Mouse (Mus musculus) cerebral cortex, adult 2 months (tissue): ENCODE data around the gene Aldh1a3.

Experiments used
- WGBS: fragments of 180-500 bp; shearing (Covaris S2); methylation state at CpG from one replicate; pipeline ENCODE4 v1.1.7; 2018; 5-methylcytosine and 5-hydroxymethylcytosine counted together

Aldh1a3 gene

DNA sequence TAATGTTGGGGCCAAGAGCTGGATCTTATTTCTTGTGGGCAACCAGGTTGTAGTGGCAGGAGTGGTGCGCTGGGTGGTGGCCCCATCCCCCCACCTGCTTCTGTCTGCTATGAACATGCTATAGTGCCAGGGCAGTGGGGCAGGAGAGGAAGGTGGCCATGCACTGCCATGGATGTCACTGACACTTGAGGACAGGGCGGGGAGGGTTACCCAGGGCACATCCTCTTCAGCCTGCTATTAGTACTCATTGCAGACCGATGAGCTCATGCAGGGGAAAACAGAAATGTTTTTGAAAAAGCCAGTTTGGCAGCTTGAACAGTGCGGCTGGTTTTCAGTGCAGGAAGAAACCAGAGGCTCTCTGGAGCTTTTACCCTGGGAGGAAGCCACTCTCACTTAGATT, 10.5 kb downstream of the Aldh1a3 start:
- WGBS = 76% methylated on average over 4 of the region's 4 CpGs

DNA sequence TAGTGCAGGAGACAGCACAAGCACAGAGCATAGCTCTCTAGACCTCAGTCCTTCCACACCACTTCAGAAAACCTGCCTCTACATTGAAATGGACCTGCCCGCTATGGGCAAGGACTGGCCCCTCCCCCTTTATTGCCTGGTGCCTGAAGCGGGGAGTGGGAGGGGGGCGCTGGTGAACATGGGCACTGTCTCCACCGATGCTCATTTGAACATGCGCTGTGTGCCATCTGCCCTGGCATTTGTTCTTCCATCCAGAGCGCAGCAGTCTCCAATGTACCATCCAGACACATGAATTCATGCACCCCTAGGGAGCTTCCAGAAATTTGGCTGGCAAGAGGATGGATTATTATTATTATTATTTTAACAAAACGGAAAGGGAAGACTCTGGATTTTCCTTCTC, 14.2 kb downstream of the Aldh1a3 start:
- 68% methylated on average over 7 of the region's 7 CpGs for WGBS

DNA sequence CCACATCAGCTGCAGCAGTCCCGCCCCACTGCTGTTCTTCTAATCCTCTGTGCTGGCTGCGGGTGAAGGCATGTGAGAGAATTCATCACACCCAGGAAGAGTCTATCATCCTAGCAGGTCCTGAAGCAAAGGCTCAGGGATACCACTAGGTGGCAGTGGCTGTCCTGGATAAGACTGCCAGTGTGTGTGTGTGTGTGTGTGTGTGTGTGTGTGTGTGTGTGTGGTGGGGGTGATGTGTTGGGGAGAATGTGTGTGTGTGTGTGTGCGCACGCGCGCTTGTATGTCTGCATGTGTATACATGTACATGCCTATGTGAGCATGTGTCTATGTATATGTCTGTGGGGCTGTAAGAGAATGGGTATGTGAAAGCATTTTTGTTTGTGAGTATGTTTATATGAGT, 17.9 kb downstream of the Aldh1a3 start:
- WGBS = 70% methylated on average over 6 of the region's 6 CpGs

DNA sequence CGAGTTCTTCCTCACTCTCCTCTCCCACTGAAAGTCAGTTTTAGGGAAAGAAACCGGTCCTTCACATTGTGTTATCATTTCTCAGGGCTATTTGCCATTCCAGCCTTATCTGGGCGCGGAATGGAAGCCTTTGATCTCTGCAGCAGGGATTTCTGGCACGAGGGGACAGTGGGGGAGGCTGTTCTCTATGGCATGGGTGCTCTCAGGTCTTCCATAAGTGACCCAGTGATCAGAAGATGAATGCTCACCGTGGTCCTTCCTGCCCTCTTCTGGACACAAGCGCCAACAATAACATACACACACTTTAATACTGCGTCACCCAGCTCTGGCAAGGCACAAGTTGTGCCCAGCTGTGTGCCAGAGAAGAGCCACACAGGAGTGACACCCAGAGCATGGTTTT, 20.3 kb downstream of the Aldh1a3 start:
- 84% methylated on average over 8 of the region's 8 CpGs for WGBS

DNA sequence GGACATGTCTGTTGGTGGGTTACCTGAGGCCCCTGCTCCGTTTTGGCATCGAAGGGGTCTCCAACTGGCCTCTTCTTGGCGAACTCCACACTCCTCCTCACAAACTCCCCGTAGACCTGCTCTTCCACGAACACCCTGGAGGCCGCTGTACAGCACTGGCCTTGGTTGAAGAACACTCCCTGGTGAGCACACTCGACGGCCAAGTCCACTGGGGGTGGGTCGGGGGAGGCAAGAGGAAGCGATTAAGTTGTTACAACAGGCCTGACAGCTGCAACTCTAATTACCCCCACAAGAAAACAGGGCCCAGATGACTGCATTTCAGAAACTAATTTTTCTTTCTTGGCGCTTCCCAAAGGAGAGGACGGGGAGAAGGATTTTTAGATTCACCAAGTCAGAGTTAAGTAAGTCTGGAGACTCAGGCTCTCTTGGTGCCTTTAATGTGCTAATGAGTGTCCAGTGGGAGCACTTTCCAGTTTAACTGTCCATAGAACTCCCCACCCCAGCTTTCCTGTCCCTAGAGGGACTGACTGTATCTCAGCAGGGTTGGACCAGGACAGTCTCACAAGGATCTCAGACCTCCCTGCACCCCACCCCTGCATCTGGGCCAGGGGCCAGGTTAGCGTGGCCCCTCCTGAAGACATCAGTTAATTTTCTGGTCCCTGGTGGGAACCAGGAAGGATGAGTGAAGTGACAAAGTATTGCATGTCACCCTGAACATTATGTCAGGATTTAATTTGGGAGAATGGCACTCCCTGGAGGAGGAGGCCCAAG, 21.2 kb downstream of the Aldh1a3 start:
- 68% methylated on average over 13 of the region's 13 CpGs for whole genome bisulfite sequencing

DNA sequence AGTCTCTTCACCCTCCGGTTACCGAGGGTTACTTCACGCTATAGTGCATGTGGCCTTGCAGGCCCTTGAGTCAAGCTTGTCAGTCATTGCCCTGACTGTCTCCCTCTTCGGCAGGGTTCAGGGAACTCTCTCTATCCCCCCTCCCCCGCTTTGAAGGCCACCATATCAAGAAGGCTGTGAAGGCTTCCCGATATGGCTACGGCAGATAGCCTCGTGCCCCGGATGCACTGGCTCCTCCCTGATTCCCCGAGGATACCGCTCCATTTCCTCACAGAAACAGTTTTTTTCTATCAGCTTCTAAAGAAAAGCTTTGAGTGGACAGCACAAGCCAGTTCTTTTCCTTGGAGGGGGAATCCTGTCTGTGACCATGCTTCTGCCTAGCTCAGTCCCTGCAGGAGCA, 21.8 kb downstream of the Aldh1a3 start:
- 77% methylated on average over 11 of the region's 11 CpGs for WGBS

DNA sequence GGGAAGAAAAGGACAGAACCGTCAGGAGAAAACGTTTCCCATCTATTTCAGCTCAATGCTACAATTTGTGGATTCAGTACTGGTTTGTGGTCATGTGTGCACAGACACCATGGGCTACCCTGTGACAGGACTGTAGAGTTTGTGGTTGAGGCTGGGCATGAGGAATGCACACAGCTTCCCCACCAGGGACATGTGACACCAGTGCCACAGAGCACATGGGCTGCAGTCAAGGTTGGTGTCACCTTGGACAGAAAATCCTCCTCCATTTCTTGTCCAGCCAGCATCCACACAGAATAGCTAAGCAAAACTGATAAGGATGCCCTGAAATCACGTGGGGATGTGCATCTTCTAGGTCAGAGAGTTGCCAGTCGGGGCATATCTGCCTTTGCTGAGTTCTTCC, 22.5 kb downstream of the Aldh1a3 start:
- WGBS = 85% methylated on average over 4 of the region's 4 CpGs

DNA sequence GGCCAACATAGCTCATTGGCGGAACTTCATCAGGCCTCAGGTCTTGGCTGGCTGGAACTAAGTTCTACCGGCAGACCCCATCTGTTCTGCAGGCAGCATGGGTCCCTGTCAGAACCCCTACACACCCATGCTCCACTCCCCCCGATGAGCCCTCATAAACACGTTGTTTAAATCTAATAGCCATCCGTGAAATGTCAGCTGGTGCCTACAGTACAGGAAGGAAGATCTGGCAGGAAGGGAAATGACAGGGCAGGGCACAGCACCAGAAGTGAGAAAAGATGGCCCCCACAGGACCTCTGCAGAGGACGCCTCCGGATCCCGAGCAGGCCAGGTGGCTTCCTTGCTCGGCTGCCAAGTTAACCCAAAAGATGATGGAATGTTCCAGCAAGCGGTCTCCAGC, 23.2 kb downstream of the Aldh1a3 start:
- 79% methylated on average over 10 of the region's 10 CpGs for WGBS

DNA sequence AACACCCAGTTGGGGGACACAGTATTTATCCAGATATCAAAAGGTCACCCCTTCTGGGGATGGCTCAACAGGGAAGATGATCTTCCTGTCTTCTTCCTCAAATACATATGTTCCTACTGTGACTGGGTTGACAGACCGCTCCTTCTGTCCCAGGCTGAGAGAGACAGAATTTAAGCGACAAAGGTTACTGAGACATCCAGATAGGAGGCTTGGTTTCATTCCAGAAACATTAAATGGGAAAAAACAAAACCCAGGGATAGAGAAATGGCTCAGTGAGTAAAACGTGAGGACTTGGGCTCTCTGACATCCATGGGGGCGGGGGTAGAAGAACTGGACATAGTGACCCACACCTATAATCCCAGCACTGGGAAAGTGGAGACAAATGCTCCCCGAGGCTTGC, 24.4 kb downstream of the Aldh1a3 start:
- WGBS = 91% methylated on average over 5 of the region's 5 CpGs

DNA sequence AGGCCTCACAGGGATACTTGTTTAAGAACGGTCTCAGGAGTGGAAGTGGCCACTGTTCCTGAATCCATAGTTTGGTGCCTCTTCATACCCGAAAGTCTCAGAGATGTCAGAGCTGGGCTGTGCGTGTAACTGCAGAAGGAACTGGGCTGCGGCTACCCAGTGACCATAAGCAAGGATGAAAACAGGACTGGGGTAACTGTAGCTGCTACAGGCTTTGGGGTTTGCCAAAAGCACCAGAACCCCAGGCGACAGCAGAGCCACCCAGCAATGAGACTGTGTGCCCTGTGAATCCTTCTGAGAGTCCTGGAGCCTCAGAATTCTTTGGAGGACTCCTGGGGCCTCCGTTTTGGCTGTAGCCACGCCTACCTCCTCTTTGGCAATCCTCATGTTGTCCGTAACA, 25.7 kb downstream of the Aldh1a3 start:
- 79% methylated on average over 8 of the region's 8 CpGs for WGBS

DNA sequence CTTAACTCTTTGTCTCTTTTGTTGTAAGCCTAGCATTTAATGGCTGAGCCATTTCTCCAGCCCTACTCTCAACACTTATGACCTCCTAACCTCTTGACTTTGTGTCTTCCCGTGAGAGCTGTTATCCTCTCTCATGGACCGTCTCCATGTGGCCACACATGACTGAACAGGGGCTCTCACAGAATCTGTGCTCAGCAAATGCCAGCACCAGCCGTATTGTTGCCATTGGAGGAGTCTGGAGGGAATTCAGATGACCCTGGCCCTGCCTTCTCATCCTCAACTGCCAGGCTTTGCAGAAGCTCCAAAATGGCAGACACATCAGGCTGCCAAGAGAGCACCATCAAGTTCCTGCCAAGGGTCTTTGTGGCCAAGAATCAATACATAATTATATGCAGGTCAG, 30.0 kb downstream of the Aldh1a3 start:
- WGBS = 90% methylated on average over 3 of the region's 3 CpGs

DNA sequence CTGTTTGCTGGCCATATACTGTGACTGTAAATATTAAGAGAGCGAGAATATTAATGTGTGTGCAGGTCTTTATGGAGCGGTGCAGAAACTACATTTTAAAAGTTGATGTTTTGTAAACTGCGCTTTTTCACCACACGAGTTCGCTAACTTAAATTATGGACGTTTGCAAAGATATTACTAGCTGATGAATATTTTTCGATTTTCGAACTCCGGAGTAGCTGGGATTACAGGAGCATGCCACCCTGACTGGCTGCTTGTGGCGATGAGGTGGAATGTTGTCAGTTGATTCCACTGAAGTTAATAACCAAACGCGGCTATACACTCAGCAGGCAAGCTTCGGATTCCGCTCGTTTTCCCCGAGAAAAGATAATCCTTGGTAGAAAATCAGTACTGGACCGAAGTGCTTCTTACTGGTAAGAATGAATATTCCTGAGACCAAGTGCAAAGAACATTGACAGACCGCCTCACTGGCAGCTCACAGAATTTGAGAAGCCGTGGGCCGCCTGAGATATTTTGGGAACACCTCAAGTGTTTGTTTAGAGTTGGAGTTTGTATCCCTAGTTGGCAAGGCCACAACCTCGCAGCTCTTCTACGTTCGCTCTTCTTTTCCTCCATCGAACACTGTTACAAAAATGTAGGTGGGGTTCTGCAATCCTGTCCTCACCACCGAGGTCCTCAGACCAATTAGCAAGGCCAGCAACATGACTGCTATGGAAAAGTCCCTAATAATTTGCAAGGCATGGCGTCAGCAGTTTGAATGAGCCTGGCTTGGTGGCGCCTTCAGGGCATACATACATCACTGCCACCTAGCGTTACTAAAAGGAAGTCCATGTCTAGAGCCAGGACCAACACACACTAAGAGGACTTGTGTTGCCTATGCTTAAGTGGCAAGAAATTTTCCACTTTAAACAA, 38.4 kb downstream of the Aldh1a3 start:
- WGBS = 11% methylated on average over 28 of the region's 28 CpGs

DNA sequence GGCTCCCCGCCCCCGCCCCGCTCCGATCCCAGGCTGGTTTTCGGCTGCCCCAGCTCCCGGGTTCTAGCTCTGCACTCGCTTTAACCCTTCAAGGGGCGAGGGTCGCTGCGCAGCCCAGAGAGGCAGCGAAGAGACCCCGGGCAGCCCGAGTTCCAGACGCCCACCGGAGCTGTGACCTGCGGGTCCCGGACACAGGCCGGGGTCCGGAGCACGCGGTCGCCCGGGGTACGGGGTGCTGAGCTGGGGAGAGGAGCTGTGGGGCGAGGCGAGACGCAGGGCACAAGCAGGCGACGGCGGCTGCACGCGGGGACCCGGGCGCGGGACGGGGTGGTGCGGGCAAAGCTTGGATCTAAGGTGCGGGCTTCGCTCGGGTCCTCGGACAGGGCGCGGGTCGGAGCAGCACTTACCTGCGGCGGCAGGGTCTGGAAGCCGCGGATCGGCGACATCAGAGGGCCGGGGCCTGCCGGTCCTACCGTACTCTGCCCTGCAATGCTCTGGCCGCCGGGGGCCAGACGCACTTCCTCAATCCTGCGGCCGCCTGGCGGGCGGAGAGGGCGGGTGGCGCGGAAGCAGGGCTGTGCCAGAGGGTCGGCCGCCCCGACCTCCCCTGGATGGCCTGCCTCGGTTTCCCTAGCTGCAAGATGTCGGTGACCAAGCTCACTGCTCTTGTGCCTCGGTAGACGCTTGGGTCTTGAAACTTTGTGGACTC, 39.4 kb downstream of the Aldh1a3 start, which contains the start of gene Lrrk1:
Gene Lrrk1 (minus strand): TSS at position 538 of the 709 bp plus-strand sequence.
- under 1% methylated on average over 70 of the region's 70 CpGs for WGBS

DNA sequence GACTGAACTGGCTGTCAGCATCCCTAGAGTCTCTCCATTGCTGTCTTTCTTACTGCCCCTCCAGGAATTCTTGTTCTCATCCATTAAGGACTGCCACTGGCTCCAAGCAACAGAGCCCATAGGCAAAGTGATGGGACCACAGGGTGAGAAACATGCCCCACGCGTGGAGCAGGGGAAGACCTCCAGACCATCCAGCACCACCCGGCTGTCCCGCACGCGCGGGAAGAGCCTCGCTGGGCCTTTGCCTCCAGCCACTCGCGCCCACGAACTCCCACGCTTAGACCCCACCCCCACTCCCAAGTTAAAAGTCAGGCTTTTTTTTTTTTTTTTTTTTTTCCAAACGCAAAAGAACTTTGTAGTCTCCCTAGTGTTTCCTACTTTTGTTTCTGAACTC, 39.9 kb downstream of the Aldh1a3 start:
- 22% methylated on average over 13 of the region's 13 CpGs for WGBS

DNA sequence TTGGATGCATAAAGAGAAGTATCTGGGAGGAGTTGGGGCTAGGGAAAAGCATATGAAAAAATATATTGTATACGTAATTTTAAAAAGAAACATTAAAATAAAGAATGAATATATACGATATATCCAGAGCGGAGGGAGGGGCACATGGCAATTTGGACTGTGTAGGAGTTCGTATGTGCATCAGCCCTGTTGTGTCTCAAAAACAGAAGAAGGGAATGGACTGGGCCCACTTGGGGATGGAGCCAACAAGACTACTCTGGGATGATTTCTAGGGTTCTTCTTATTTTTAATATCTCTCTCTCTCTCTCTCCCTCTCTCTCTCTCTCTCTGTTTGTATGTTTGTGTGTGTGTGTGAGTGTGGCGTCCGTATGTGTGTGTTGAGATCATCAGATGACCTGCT, 40.9 kb downstream of the Aldh1a3 start:
- 96% methylated on average over 6 of the region's 6 CpGs for WGBS

DNA sequence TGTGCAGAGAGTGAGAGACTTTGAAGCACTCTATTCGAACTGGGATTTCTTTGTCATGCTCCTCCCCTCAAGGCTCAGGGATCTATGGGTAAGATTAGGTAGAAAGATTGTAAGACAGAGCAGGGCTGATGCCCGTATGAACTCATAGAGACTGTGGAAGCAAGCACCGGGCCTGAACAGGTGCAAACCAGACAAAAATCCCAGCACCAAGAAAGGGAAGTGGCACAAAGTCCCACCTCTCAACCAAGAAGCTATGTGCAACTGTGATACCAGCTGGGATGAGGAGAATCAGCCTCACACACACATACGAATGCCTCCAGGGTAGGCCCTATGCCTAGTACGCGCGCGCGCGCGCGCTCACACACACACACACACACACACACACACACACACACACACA, 41.5 kb downstream of the Aldh1a3 start:
- WGBS = 93% methylated on average over 12 of the region's 12 CpGs

DNA sequence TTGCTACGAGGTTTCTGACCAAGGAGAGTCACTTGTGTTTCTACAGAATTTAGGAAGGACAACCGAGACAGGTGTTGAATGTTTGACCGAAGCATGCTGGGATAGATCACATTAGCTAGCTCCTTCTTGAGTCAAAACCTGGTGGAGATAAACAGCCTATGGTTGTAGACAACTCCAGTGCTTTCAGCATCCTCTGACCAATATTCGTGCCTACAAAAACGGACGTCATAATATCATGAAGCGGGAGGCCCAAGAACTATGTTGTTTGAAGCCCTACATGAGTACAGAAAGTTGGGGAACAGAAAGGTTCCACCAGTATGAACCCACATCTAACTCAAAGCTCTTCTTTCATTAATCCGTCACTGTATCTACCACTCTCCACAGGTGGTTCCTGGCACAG, 42.4 kb downstream of the Aldh1a3 start:
- WGBS = 91% methylated on average over 8 of the region's 8 CpGs

DNA sequence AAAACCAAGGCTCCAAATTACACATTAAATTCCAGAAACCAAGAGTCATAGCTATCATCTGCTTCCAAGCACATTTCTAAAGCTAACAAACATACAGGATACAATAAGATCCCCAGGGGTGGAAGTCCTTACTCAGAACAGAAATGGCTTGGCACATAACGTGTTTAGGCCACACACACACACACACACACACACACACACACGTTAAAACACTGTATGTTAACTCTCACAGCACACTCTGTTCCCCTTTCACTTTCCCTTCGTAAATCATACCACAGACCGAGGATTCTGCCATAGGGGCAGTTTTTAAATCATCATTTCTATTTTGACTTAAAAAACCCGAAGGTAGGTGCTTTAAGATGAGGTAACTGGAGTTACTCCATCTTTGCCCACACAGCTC, 43.1 kb downstream of the Aldh1a3 start:
- 71% methylated on average over 5 of the region's 5 CpGs for WGBS

DNA sequence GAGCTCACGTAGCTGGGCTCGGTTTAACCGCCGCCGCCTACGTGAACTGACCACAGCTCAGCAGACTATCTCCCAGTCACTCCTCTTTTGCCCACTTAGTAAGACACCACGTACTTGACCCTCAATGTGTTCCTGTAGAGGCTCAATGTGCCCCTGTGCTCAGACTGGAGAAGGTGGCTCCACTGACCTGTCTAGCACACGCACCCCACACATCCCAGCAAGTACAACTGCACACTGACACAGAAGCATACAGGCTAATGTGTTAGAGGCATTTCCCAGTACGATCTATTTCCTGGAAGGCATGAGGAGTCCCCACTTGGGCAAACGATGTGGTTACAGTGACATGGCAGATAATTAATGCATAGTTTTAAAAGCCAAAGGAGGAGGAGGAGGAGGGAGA, 50.8 kb downstream of the Aldh1a3 start:
- 85% methylated on average over 10 of the region's 10 CpGs for WGBS

DNA sequence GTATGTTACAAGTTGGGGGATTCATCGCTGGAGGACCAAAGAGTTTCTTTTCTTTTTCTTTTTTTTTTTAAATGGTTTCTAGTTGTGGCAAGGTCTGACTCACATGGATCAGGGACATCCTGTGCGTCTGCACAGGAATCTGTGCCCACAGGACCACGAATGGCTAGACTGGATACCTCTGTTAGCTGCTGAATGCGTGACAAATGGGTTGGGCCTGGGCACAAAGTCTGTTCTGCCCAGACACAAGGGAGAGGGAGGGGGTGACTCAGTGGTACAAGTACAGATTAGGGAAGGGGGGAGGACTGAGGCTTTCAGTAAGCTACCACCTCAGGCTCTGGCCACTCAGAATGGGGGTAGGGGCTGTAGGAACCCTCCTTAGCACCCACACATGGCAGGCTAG, 51.6 kb downstream of the Aldh1a3 start:
- WGBS = 76% methylated on average over 4 of the region's 4 CpGs

DNA sequence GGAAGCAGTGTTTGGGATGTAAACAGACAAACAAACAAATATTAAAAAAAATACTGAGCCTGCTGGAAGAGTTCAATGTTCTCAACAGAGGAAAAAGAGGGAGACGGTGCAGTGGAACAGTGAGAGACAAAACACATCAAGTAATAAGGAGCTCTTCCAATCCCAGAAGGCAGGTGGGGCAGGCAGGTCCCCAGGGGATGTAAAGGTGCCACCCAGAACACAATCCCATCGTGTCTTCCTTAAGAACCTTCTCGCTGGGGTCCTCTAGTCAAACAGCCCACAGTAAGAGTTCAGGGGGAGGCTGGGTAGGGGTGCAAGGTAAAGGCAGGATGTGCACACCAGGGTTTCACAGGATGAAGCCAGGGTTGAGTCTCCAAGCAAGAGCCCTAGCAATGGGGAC, 53.9 kb downstream of the Aldh1a3 start:
- WGBS = 85% methylated on average over 3 of the region's 3 CpGs

DNA sequence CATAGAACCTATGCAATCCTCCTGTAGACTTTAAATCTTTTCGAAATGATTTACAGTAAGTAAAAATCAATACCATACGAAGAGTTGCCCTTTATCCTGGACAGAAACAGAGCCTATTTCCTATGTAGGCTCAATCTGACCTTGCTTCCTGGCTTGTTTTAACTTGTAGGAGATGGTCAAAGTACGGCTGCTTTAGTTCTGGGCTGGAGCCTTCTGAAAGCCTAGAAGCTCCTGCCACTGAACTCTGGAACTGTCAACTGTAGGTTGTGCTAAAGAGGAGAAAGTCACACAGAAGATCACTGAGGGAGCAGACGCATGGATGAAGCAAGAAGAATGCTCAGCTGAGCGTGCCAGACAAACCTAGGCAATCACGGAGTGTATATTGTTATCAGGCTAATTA, 56.3 kb downstream of the Aldh1a3 start:
- WGBS = 91% methylated on average over 6 of the region's 6 CpGs
